Mouse (Mus musculus) megakaryocyte, embryonic 14.5 days (primary cell): ENCODE data around the gene Zfp580.

Experiments
- FLI1 ChIP-seq: IDR thresholded peaks from 2 replicates; pipeline ENCODE4 v1.6.1; 2012; ENCODE audit warnings: low read length, inconsistent platforms, mixed read lengths
- GATA1 ChIP-seq: IDR thresholded peaks from 3 replicates; pipeline ENCODE4 v1.6.1; 2012; ENCODE audit warnings: mixed read lengths, low read length, inconsistent platforms, borderline replicate concordance

DNA sequence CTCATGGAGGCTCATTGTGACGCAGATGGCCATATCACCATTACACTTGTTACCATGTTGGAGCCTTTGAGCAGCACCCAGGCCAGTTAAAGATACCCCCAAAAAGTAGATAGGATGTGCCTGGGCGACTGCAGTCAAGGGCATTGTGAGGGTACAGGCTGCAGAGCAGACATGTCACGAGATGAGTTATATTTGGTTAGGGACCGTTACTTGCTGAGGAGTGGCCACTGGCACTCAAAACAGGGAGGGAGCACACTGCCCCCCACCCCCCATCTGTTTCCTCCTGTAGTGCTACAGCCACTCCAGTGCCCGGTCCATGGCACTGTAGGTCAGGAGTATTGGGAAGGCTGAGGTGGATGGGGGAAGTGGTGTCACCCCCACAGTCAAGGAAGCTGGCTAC is 47.4 kb downstream of the Zfp580 start:
- TF ChIP-seq GATA1, result no peak
- TF ChIP-seq FLI1, result no peak
